Mouse (Mus musculus) brown adipose tissue, adult 24 weeks (tissue): ENCODE data around the gene Irf3. TPM values are rescaled to one million over a fixed set of nuclear protein-coding genes. Genes with fewer than 3 reads are reported as not detected.
A peak's percentile ranks its signal among the peaks of the same experiment; 100 is the strongest.

Experiments used
- H3K27ac ChIP-seq: fragments of 200-500 bp; replicated peaks from 2 replicates; pipeline ENCODE4 v1.5.1; 2012; ENCODE audit warnings: low read depth, mild to moderate bottlenecking, low read length
- H3K4me1 ChIP-seq: fragments of 200-500 bp; 2 replicates; pipeline ENCODE4 v1.6.1; 2012; ENCODE audit warnings: low read length, mixed read lengths; ENCODE audit not compliant: control insufficient read depth, insufficient read depth, insufficient read length
- H3K4me3 ChIP-seq: fragments of 200-500 bp; 2 replicates; pipeline ENCODE4 v1.5.1; 2012; ENCODE audit warnings: low read depth, mild to moderate bottlenecking, low read length, moderate library complexity; ENCODE audit not compliant: insufficient read depth
- polyA plus RNA-seq: library from polyadenylated mRNA; stranded (reverse); fragments of >200 nt; gene quantifications from 2 replicates; pipeline ENCODE4 v1.2.4, GENCODE M21; 2012; ENCODE audit not compliant: missing spikeins, insufficient read depth, insufficient read length

The Irf3 gene
- polyA plus RNA-seq, 1 experiment: 40.8 TPM

GRCm38 (mm10) chr7:44964990-44965389, 32.5 kb upstream of the Irf3 start:
- Histone ChIP-seq H3K4me1 (no peaks in the 10 kb centered on the region), H3K4me3 (no peak overlapping the region), H3K27ac (no peak overlapping the region)

- Histone ChIP-seq H3K4me1 (no peaks in the 10 kb centered on the region), H3K4me3 (no peak overlapping the region), H3K27ac (no peak overlapping the region)
Measured at GRCm38 (mm10) chr7:44965975-44966374, 31.5 kb upstream of the Irf3 start.

GRCm38 (mm10) chr7:44966638-44967037, 30.8 kb upstream of the Irf3 start:
- H3K4me1 ChIP-seq: no peaks in the 10 kb centered on the region
- no peak overlapping the region for H3K4me3 ChIP-seq
- no peak overlapping the region for H3K27ac ChIP-seq

GRCm38 (mm10) chr7:44970231-44970691, 27.2 kb upstream of the Irf3 start:
- Histone ChIP-seq H3K27ac (no peak overlapping the region), H3K4me3 (peak overlapping the region; percentile 59)

GRCm38 (mm10) chr7:44971142-44971541, 26.3 kb upstream of the Irf3 start:
- no peak overlapping the region for H3K27ac ChIP-seq
- H3K4me3 ChIP-seq: peak overlapping the region; percentile 59; the same call in 1 of the 2 replicates
- no peaks in the 10 kb centered on the region for H3K4me1 ChIP-seq

More at GRCm38 (mm10) chr7:44970231-44970691, 27.2 kb upstream of the Irf3 start:
- H3K4me1 ChIP-seq: no peaks in the 10 kb centered on the region

- H3K27ac ChIP-seq: no peak overlapping the region
- peak overlapping the region; percentile 59; the same call in 1 of the 2 replicates for H3K4me3 ChIP-seq
- no peaks in the 10 kb centered on the region for H3K4me1 ChIP-seq
Measured at GRCm38 (mm10) chr7:44973415-44974130, 23.9 kb upstream of the Irf3 start.

GRCm38 (mm10) chr7:44974383-44975116, 22.9 kb upstream of the Irf3 start, which contains the start of gene Cpt1c:
Gene Cpt1c (minus strand): TSS chr7:44974851.
- Histone ChIP-seq H3K4me1 (no peaks in the 10 kb centered on the region), H3K4me3 (peak within 1 kb of the TSS; percentile 59), H3K27ac (no peak within 1 kb of the TSS)

- no peaks in the 10 kb centered on the region for H3K4me1 ChIP-seq
- no peak overlapping the region for H3K27ac ChIP-seq
- H3K4me3 ChIP-seq: no peak overlapping the region
Measured at GRCm38 (mm10) chr7:44975117-44975419, 22.4 kb upstream of the Irf3 start.

GRCm38 (mm10) chr7:44978300-44978699, 19.1 kb upstream of the Irf3 start:
- no peak overlapping the region for H3K4me3 ChIP-seq
- H3K27ac ChIP-seq: no peak overlapping the region
- H3K4me1 ChIP-seq: no peaks in the 10 kb centered on the region

GRCm38 (mm10) chr7:44981539-44981938, 15.9 kb upstream of the Irf3 start:
- Histone ChIP-seq H3K4me1 (no peaks in the 10 kb centered on the region), H3K4me3 (no peak overlapping the region), H3K27ac (no peak overlapping the region)

- no peak overlapping the region for H3K4me3 ChIP-seq
- H3K27ac ChIP-seq: no peak overlapping the region
- H3K4me1 ChIP-seq: peaks cover 4% of the 10 kb centered on the region; the same call in 1 of the 2 replicates
Measured at GRCm38 (mm10) chr7:44983085-44983484, 14.4 kb upstream of the Irf3 start.

- H3K27ac ChIP-seq: no peak overlapping the region
- peaks cover 5% of the 10 kb centered on the region; the same call in 1 of the 2 replicates for H3K4me1 ChIP-seq
- H3K4me3 ChIP-seq: no peak overlapping the region
Measured at GRCm38 (mm10) chr7:44983944-44984832, 13.3 kb upstream of the Irf3 start.

GRCm38 (mm10) chr7:44984833-44985164, 12.6 kb upstream of the Irf3 start:
- Histone ChIP-seq H3K4me1 (peaks cover 5% of the 10 kb centered on the region; the same call in 1 of the 2 replicates), H3K4me3 (no peak overlapping the region), H3K27ac (no peak overlapping the region; the same call in 1 of the 2 replicates)

- Histone ChIP-seq H3K27ac (peak overlapping the region; percentile 78), H3K4me3 (peak overlapping the region; percentile 92)
Measured at GRCm38 (mm10) chr7:44985595-44986191, 11.8 kb upstream of the Irf3 start.

More at GRCm38 (mm10) chr7:44985595-44986191, 11.8 kb upstream of the Irf3 start:
- peaks cover 5% of the 10 kb centered on the region; the same call in 1 of the 2 replicates for H3K4me1 ChIP-seq
